28 mouse cellular contexts compared by ENCODE assay signal in genomic region chr6:137580503-137580902, GRCm38 (mm10).
DNase-seq lines count a peak whose midpoint lies in the region; ATAC-seq and TF ChIP-seq lines count a peak whose summit lies in the region.
"Had no signal": no experiment of that assay in that cellular context is flagged by ENCODE, and none has a peak within 500 bp of the region (broad histone marks: within the 10 kb centered on the region; RNA-seq: fewer than 3 reads in every experiment).

No protein-coding gene starts in this region.

- no peaks in the 10 kb centered on the region for H3K36me3 ChIP-seq in G1E (replicated peaks)
- H3K36me3 ChIP-seq: embryonic facial prominence, embryonic 12.5 days; embryonic facial prominence, embryonic 15.5 days; forebrain, embryonic 10.5 days; heart, embryonic 12.5 days; heart, embryonic 15.5 days; hindbrain, embryonic 10.5 days; hindbrain, embryonic 13.5 days; intestine, embryonic 15.5 days had no signal

- no peak for ATAC-seq in G1E (ENCODE audit: extremely low read depth, insufficient number of reproducible peaks, low FRiP score, poor library complexity, severe bottlenecking)
- ATAC-seq: forebrain, embryonic 13.5 days; forebrain, postnatal 0 days; hindbrain, embryonic 16.5 days; intestine, embryonic 15.5 days had no signal

- intact Hi-C loops in left cerebral cortex, postnatal 4 days (cut with DNase I) = no loop called here

- H3K27me3 ChIP-seq in G1E (ENCODE audit: insufficient read depth, low read length) = no peaks in the 10 kb centered on the region
- H3K27me3 ChIP-seq in cerebellum, adult 2 months (ENCODE audit: control insufficient read depth, insufficient read depth, low read length) = no peaks in the 10 kb centered on the region
- H3K27me3 ChIP-seq: embryonic facial prominence, embryonic 12.5 days; embryonic facial prominence, embryonic 15.5 days; forebrain, embryonic 13.5 days; heart, embryonic 12.5 days; heart, embryonic 15.5 days; hindbrain, embryonic 13.5 days; intestine, embryonic 15.5 days had no signal

- H3K4me1 ChIP-seq in G1E (ENCODE audit: insufficient read depth, low read depth, low read length) = no peaks in the 10 kb centered on the region
- H3K4me1 ChIP-seq in embryonic fibroblast, embryonic 13.5 days (ENCODE audit: control insufficient read depth, insufficient read depth, low read length) = peaks cover 18% of the 10 kb centered on the region
- H3K4me1 ChIP-seq in cerebellum, adult 2 months (ENCODE audit: control insufficient read depth, insufficient read depth, low read length) = peaks cover 7% of the 10 kb centered on the region
- H3K4me1 ChIP-seq: embryonic facial prominence, embryonic 12.5 days; embryonic facial prominence, embryonic 15.5 days; forebrain, embryonic 10.5 days; forebrain, embryonic 13.5 days; hindbrain, embryonic 10.5 days; hindbrain, embryonic 13.5 days had no signal

- peak overlapping the region; percentile 23; the same call in 1 of the 2 replicates for H3K4me3 ChIP-seq in G1E (ENCODE audit: low read depth, low read length)
- no peak overlapping the region for H3K4me3 ChIP-seq in embryonic fibroblast, embryonic 13.5 days (ENCODE audit: insufficient read depth, low read length)
- H3K4me3 ChIP-seq in cerebellum, adult 2 months (replicated peaks; ENCODE audit: insufficient read depth, low read depth, low read length) = no peak overlapping the region
- H3K4me3 ChIP-seq: embryonic facial prominence, embryonic 12.5 days; embryonic facial prominence, embryonic 15.5 days; erythroblast, embryonic 14.5 days; forebrain, embryonic 10.5 days; forebrain, embryonic 13.5 days; gastrocnemius, adult 2 months; heart, embryonic 12.5 days; heart, embryonic 15.5 days; hindbrain, embryonic 10.5 days; hindbrain, embryonic 13.5 days; intestine, embryonic 15.5 days had no signal

- WGBS in cerebellum, adult 2 months = 93% methylated on average over 5 of the region's 5 CpGs

- H3K9me3 ChIP-seq in G1E (replicated peaks) = peaks cover 55% of the 10 kb centered on the region
- H3K9me3 ChIP-seq: embryonic facial prominence, embryonic 12.5 days; embryonic facial prominence, embryonic 15.5 days; forebrain, embryonic 10.5 days; forebrain, embryonic 13.5 days; heart, embryonic 12.5 days; heart, embryonic 15.5 days; hindbrain, embryonic 10.5 days; hindbrain, embryonic 13.5 days; intestine, embryonic 15.5 days had no signal

- H3K27ac ChIP-seq in embryonic fibroblast, embryonic 13.5 days (ENCODE audit: insufficient read depth, low read length) = peak overlapping the region; percentile 82; the same call in 1 of the 2 replicates
- no peak overlapping the region for H3K27ac ChIP-seq in cerebellum, adult 2 months (ENCODE audit: insufficient read depth, low read length)
- H3K27ac ChIP-seq: embryonic facial prominence, embryonic 12.5 days; embryonic facial prominence, embryonic 15.5 days; forebrain, embryonic 10.5 days; forebrain, embryonic 13.5 days; heart, embryonic 15.5 days; hindbrain, embryonic 10.5 days; hindbrain, embryonic 13.5 days; intestine, embryonic 15.5 days had no signal

- TF ChIP-seq CTCF in G1E (IDR thresholded peaks at IDR 0.05; ENCODE audit: low read depth, low read length) = no peak
- no peak for TF ChIP-seq CTCF in embryonic fibroblast, embryonic 13.5 days (IDR thresholded peaks at IDR 0.05; ENCODE audit: borderline replicate concordance, insufficient read depth, low read length)
- TF ChIP-seq CTCF in cerebellum, adult 2 months (IDR thresholded peaks at IDR 0.05; ENCODE audit: borderline replicate concordance, insufficient read depth, low read depth, low read length) = no peak

- TF ChIP-seq POLR2A in embryonic fibroblast, embryonic 13.5 days (IDR thresholded peaks at IDR 0.05; ENCODE audit: low read depth, low read length) = no peak
- TF ChIP-seq POLR2A in cerebellum, adult 2 months (IDR thresholded peaks at IDR 0.05; ENCODE audit: borderline replicate concordance, insufficient read depth, low read length) = no peak

- DNase-seq in adrenal gland, postnatal 36 days = peak; percentile 27 to 28
- no peak for DNase-seq in adrenal gland, postnatal 14 days
- DNase-seq in G1E (ENCODE audit: low spot score) = no peak
- DNase-seq in left cerebral cortex, postnatal 4 days = no peak
- DNase-seq in cerebellum, adult 2 months = no peak
- DNase-seq: adrenal gland, postnatal 10 days; cerebellum, adult 18-20 months; cerebellum, adult 9-11 months; cerebellum, postnatal 25 days; forebrain, postnatal 0 days; gastrocnemius, adult 2 months; gastrocnemius, postnatal 14 days; heart, postnatal 10 days; heart, postnatal 36 days; kidney, adult 11 months; kidney, adult 8-10 months had no signal

Comparison
In these comparisons a context has a peak if more than half of its experiments do, and no peak if none do; other contexts are left out.
1. DNase-seq: peak in adrenal gland, postnatal 36 days (2 of 2); none in adrenal gland, postnatal 14 days (single experiment), G1E (single experiment), left cerebral cortex, postnatal 4 days (single experiment) and cerebellum, adult 2 months (0 of 2).